Mouse (Mus musculus): ENCODE data around the gene Lrrc25. TPM values are rescaled to one million over a fixed set of nuclear protein-coding genes. Genes with fewer than 3 reads are reported as not detected.
A peak's percentile ranks its signal among the peaks of the same experiment; 100 is the strongest.

The Lrrc25 gene
- polyA plus RNA-seq, 1 experiment, result 1.4 TPM

DNA sequence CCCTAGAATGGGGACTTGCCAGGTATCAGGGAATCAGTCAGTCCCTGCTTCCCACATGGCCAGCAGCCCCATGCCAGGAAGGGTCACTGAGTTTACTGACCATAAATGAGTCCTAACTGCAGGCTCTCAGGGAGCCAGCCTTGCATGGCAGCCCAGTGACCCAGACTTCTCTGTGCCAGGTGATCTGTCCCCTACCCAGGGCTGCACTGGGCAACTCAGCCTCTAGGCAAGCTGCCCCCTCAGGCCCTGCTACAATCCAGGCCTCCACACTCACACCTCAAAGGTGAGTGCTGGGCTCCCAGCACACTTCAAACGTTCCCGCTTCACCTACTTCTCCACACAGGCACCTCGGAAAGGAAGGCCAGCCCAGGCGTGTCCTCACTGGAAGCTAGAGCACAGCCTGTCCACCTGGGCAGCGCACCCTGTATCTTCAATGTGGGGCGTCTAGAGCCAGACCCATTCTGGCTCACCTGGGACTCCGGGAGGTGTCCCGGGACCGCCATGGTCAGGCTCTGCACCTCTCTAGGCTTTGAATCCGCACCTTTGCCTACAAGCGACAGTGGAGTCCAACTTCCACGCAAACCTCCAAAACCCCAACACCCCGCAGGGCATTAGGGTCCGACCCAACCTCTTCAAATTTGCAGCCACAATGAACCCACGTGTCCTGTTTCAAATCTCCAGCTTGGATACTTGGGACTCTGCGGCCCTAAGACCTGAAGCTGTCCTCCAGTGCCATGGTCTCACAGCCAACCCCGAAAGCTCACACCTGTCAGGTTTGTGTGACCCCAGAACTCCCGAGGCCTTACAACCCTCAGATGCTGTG is 9.0 kb upstream of the Lrrc25 start:
- Histone ChIP-seq H3K27me3 (ENCODE audit: control insufficient read depth, insufficient read depth, low read length) (no peaks in the 10 kb centered on the region), H3K4me1 (ENCODE audit: control insufficient read depth, insufficient read depth, low read length) (peaks cover 40% of the 10 kb centered on the region), H3K27ac (ENCODE audit: control insufficient read depth, insufficient read depth, low read depth, low read length) (no peak overlapping the region), H3K36me3 (ENCODE audit: control insufficient read depth, insufficient read depth, low read length) (no peaks in the 10 kb centered on the region), H3K4me3 (ENCODE audit: control insufficient read depth, low read depth, low read length) (no peak overlapping the region)
- no peak for TF ChIP-seq CTCF (IDR thresholded peaks at IDR 0.05; ENCODE audit: control insufficient read depth, insufficient read depth, insufficient replicate concordance, low read depth, low read length)
- no peak for TF ChIP-seq POLR2A (IDR thresholded peaks at IDR 0.05; ENCODE audit: control insufficient read depth, low read depth, low read length)

- H3K4me1 ChIP-seq (ENCODE audit: control insufficient read depth, insufficient read depth, low read length), result peaks cover 37% of the 10 kb centered on the region
- H3K27ac ChIP-seq (ENCODE audit: control insufficient read depth, insufficient read depth, low read depth, low read length), result no peak overlapping the region; the same call in 1 of the 2 replicates
- H3K27me3 ChIP-seq (ENCODE audit: control insufficient read depth, insufficient read depth, low read length), result no peaks in the 10 kb centered on the region
- H3K36me3 ChIP-seq (ENCODE audit: control insufficient read depth, insufficient read depth, low read length), result no peaks in the 10 kb centered on the region
- TF ChIP-seq POLR2A (IDR thresholded peaks at IDR 0.05; ENCODE audit: control insufficient read depth, low read depth, low read length) (no peak), CTCF (IDR thresholded peaks at IDR 0.05; ENCODE audit: control insufficient read depth, insufficient read depth, insufficient replicate concordance, low read depth, low read length) (no peak)
- H3K4me3 ChIP-seq (ENCODE audit: control insufficient read depth, low read depth, low read length), result peak overlapping the region; percentile 83
Measured at GRCm38 (mm10) chr8:70607603-70607897, 8.4 kb upstream of the Lrrc25 start.

DNA sequence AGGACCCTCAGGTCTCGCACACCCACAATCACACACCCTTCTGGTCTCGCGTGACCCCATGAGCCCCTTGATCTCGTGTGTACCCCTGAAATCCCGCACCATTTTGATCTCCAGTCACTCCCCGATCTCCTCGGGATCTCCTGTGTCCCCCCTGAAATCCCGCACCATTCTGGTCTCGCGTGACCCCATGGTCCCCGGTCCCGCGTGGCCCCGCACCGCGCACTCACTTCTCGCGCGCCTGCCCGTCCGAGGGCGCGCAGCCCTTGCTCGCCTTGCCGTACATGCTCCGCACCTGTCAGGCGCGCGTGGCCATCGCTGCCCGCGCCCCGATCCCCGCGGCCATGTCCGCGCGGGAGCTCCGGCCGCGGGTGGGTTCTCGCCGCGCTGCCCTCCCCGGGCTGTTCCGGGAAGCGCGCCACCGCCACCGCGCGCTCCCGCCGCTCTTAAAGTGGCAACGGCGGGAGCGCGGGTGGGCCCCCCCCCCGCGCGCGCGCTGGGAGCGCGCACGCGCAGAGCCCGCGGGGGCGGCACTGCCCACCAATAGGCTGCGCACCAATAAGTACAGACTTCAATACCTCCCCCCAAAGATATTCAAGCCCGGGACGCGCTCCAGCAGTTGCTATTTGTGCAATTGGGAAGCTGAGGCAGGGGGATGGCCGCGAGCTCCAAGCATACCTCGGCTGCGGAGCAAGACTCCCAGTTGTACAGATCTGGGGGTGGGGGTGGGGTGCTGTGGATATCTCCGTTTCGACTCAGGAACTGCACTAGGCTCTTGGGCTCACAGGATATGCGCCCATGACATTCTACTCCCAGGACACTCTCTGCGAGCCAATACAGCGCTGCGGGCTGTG is 7.8 kb upstream of the Lrrc25 start:
- Histone ChIP-seq H3K27me3 (ENCODE audit: control insufficient read depth, insufficient read depth, low read length) (no peaks in the 10 kb centered on the region), H3K4me1 (ENCODE audit: control insufficient read depth, insufficient read depth, low read length) (peaks cover 37% of the 10 kb centered on the region), H3K36me3 (ENCODE audit: control insufficient read depth, insufficient read depth, low read length) (no peaks in the 10 kb centered on the region), H3K27ac (ENCODE audit: control insufficient read depth, insufficient read depth, low read depth, low read length) (peak overlapping the region; percentile 88), H3K4me3 (ENCODE audit: control insufficient read depth, low read depth, low read length) (peak overlapping the region; percentile 83)
- TF ChIP-seq POLR2A (IDR thresholded peaks at IDR 0.05; ENCODE audit: control insufficient read depth, low read depth, low read length) (no peak), CTCF (IDR thresholded peaks at IDR 0.05; ENCODE audit: control insufficient read depth, insufficient read depth, insufficient replicate concordance, low read depth, low read length) (no peak)

GRCm38 (mm10) chr8:70608749-70609367 is 7.1 kb upstream of the Lrrc25 start, which contains the start of gene Ssbp4:
Ssbp4 (minus strand) TSS chr8:70608872.
- H3K27me3 ChIP-seq (ENCODE audit: control insufficient read depth, insufficient read depth, low read length), result no peaks in the 10 kb centered on the region
- no peaks in the 10 kb centered on the region for H3K36me3 ChIP-seq (ENCODE audit: control insufficient read depth, insufficient read depth, low read length)
- peak within 1 kb of the TSS; percentile 93 for H3K27ac ChIP-seq (ENCODE audit: control insufficient read depth, insufficient read depth, low read depth, low read length)
- peaks cover 37% of the 10 kb centered on the region for H3K4me1 ChIP-seq (ENCODE audit: control insufficient read depth, insufficient read depth, low read length)
- TF ChIP-seq CTCF (IDR thresholded peaks at IDR 0.05; ENCODE audit: control insufficient read depth, insufficient read depth, insufficient replicate concordance, low read depth, low read length) (no peak), POLR2A (IDR thresholded peaks at IDR 0.05; ENCODE audit: control insufficient read depth, low read depth, low read length) (no peak)
- peak within 1 kb of the TSS; percentile 83 for H3K4me3 ChIP-seq (ENCODE audit: control insufficient read depth, low read depth, low read length)

DNA sequence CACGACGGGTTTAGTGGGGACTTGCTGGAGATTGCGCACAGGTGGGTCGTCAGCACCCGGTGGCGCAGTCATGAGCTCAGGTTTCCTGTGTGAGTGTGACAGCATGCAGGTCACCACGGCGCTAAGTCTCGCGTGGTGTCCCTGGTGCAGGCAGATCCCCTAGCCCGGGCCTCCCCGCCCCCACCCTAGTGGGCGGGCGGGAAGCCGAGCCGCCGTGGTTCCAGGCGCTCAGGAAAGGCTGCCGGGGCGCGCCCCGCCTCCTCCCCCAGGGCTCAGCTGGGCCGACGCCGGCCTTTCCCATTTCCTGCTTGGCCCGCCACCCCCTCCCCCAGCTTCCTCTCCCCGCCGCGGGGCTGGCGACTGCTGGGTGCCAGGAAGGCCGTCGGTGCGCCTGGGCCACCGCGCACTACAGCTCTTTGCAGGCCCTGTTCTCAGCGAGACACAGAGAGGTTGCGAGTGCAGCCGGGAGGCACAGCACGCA is 6.5 kb upstream of the Lrrc25 start:
- peaks cover 37% of the 10 kb centered on the region for H3K4me1 ChIP-seq (ENCODE audit: control insufficient read depth, insufficient read depth, low read length)
- peak overlapping the region; percentile 93 for H3K27ac ChIP-seq (ENCODE audit: control insufficient read depth, insufficient read depth, low read depth, low read length)
- H3K36me3 ChIP-seq (ENCODE audit: control insufficient read depth, insufficient read depth, low read length), result no peaks in the 10 kb centered on the region
- H3K4me3 ChIP-seq (ENCODE audit: control insufficient read depth, low read depth, low read length), result peak overlapping the region; percentile 77
- H3K27me3 ChIP-seq (ENCODE audit: control insufficient read depth, insufficient read depth, low read length), result no peaks in the 10 kb centered on the region
- TF ChIP-seq POLR2A (IDR thresholded peaks at IDR 0.05; ENCODE audit: control insufficient read depth, low read depth, low read length) (peak; percentile 56), CTCF (IDR thresholded peaks at IDR 0.05; ENCODE audit: control insufficient read depth, insufficient read depth, insufficient replicate concordance, low read depth, low read length) (no peak)

- Histone ChIP-seq H3K4me1 (ENCODE audit: control insufficient read depth, insufficient read depth, low read length) (peaks cover 37% of the 10 kb centered on the region), H3K4me3 (ENCODE audit: control insufficient read depth, low read depth, low read length) (peak overlapping the region; percentile 77), H3K36me3 (ENCODE audit: control insufficient read depth, insufficient read depth, low read length) (no peaks in the 10 kb centered on the region), H3K27ac (ENCODE audit: control insufficient read depth, insufficient read depth, low read depth, low read length) (peak overlapping the region; percentile 93), H3K27me3 (ENCODE audit: control insufficient read depth, insufficient read depth, low read length) (no peaks in the 10 kb centered on the region)
- TF ChIP-seq CTCF (IDR thresholded peaks at IDR 0.05; ENCODE audit: control insufficient read depth, insufficient read depth, insufficient replicate concordance, low read depth, low read length) (no peak), POLR2A (IDR thresholded peaks at IDR 0.05; ENCODE audit: control insufficient read depth, low read depth, low read length) (peak; percentile 64)
Measured at GRCm38 (mm10) chr8:70609849-70610795, 5.8 kb upstream of the Lrrc25 start.

Data from testis, adult 2 months (tissue).